Mouse (Mus musculus): Measurements from ENCODE around the gene Jarid2.

Jarid2 gene

DNA sequence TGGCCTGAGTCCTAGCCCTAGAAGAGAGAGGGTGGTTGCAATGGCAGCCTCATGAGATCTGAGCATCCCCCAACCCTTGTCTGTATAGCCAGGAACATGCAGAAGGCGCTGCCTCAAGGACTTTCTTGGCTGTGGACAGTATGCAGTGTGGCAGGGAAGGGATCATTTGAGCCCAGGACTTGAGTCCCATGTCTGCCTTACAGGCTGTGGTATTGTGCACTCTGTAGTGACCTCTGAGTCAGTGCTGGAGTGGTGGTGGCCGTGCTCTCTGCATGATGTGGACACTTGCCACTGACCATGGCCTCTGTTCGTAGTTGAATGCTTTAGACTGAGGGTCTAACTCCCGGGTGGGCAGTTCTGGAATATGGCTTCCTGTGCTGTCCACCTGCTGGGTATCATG lies 187.9 kb downstream of the Jarid2 start:
- DNase-seq (ENCODE audit: low spot score), result no peak

- no peak for DNase-seq (ENCODE audit: low spot score)
Observed at GRCm38 (mm10) chr13:44918269-44918668, 189.0 kb downstream of the Jarid2 start.

- DNase-seq (ENCODE audit: low spot score), result no peak
Observed at GRCm38 (mm10) chr13:44921095-44921494, 191.8 kb downstream of the Jarid2 start.

DNA sequence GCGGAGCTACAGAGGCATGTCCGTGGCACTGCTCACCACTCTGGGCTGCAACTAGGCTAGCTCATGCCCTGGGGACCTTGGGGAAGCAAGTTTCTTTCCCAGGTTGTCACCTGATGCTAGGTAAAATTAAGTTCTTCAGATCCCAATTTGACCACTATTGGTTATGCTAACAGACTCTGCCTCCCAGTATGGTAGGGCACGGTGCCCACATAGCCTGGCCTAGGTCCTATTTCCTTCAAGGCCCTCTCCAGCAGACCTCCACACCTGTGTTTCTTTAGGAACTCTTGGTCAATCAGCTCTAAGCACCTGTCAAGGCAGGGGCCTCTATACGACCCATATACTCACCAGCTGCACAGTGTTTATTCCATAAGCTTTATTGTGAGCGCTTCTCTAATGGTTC lies 192.4 kb downstream of the Jarid2 start:
- no peak for DNase-seq (ENCODE audit: low spot score)

DNA sequence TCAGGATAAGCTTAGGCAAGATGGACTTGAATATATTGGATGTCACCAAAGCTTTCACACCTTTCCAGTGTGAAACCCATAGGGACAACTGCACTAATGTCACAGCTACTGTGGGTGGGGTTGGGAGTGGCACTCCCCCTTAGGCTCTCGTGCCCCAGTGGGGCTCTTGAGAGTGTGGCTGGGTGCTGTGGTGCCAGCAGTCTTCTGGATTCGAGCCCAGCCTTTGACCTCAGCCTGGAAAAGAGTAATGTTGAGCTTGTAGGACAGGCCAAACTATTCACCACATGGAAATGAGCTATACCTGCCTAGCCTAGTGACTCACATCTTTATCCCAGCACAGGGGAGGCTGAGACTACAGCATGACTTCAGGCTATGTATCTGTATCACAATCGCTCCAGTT lies 194.8 kb downstream of the Jarid2 start:
- no peak for DNase-seq (ENCODE audit: low spot score)

DNA sequence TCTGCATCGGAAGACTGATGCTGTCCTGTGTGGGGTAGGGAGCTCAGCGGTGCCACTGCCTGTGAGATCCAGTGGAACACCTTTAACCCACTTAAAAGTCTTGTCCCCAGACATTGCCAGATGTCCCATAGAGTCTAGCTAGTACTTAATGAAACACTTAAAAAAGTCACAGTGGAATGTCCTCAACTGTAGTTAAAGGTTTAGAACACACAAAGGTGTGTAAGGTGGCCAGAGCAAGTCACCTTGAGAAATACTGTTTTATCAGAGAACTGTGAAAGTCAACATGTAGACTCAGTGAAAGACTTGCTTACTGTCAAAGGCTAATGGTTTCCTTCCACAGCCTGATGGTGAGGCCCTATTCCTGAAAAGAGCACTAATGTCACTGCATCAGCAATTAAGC lies 195.9 kb downstream of the Jarid2 start:
- no peak for DNase-seq (ENCODE audit: low spot score)

- no peak for DNase-seq (ENCODE audit: low spot score)
Observed at GRCm38 (mm10) chr13:44926311-44926710, 197.0 kb downstream of the Jarid2 start.

GRCm38 (mm10) chr13:44932307-44933264 lies 203.3 kb downstream of the Jarid2 start:
- DNase-seq (ENCODE audit: low spot score), result no peak

- no peak for DNase-seq (ENCODE audit: low spot score)
Observed at GRCm38 (mm10) chr13:44933575-44933974, 204.3 kb downstream of the Jarid2 start.

DNA sequence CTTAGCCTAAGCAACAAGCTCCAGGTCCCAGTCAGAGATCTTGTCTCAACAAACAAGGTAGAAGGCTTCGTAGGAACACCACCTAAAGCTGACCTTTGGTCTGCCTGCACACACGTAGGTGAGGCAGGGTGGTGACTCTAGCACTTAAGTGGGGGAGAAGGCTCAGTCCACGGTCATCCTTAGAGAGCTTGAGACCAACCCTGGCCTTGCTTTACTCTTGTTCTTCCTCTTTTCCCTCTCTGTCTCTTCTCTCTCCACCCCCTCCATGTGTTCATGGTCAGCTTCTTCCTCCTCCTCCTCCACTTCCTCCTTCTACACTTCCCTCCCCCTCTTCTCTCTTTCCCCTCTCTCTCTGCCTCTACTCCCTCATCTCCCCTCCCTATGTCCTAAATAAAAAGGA lies 208.4 kb downstream of the Jarid2 start:
- no peak for DNase-seq (ENCODE audit: low spot score)

DNA sequence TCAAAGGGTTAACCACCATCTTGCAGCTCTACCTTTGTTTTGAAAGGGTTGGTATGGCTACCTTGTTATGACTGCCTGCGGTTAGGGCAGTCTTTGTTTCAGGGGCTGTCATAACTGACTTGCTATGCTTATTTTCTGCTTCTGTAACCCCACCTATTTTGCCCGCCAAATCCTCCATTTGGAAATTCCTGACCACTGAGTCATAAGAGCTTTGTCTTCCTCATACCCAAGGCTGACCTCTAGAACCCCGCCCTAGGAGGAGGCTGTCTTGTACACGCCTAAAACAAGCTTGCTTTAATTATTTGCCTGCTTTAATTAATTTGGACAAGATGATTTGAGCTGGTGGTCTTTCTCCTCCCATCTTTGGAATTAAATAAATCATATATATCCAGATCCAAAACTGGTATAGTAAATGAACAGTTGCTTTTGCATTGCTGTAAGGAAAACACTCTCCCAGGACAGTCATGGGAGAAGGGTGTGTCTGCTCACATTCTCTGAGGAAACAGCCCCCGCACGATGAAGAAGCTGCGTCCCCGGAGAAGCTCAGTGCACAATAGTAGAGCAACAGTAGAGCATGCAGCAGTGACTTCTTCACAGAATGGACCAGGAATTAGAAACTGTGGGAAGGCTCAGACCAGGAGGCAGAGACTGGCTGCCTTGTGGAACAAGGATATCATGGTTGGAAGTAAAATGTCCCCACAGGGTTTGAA lies 210.2 kb downstream of the Jarid2 start:
- no peak for DNase-seq (ENCODE audit: low spot score)

- DNase-seq (ENCODE audit: low spot score), result no peak
Observed at GRCm38 (mm10) chr13:44943618-44944017, 214.3 kb downstream of the Jarid2 start.

DNA sequence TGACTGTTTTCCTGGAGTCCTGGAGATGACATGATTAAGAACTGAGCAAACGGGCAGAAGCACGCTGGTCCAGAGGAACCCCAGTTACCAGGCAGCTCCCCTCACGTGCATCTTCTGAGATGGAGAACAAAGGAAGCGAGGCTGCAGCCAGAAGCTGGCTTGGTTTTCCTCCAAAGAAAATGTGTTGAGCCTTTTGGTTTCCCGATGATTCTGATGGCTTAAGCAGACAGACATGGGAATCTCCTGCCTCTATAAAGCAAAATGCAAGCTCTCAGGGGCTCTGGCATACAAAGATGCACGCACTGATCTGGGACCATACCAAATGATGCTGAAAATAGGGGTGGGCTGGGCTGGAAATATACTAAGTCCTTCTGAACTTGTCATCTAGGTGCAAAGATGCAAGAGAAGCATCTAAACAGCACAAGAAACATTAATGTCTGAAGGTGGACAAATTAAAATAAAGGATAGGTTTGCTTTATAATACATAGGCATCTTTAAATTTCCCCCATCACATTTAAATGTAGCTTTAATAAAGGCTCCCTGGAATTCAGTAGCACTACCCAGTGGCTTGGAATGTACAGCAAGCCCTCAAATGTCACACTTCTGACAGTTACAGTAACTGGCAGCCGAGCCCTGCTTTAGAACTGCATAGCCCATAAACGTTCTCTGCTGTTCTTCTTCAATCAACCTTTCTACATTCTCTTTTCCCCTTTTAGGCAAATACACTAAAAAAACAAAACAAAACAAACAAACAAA lies 217.8 kb downstream of the Jarid2 start:
- peak; percentile 79 for DNase-seq (ENCODE audit: low spot score)

- DNase-seq (ENCODE audit: low spot score), result no peak
Observed at GRCm38 (mm10) chr13:44948320-44949250, 219.3 kb downstream of the Jarid2 start.

- peak; percentile 32 for DNase-seq (ENCODE audit: low spot score)
Observed at GRCm38 (mm10) chr13:44952393-44953086, 223.3 kb downstream of the Jarid2 start.

DNA sequence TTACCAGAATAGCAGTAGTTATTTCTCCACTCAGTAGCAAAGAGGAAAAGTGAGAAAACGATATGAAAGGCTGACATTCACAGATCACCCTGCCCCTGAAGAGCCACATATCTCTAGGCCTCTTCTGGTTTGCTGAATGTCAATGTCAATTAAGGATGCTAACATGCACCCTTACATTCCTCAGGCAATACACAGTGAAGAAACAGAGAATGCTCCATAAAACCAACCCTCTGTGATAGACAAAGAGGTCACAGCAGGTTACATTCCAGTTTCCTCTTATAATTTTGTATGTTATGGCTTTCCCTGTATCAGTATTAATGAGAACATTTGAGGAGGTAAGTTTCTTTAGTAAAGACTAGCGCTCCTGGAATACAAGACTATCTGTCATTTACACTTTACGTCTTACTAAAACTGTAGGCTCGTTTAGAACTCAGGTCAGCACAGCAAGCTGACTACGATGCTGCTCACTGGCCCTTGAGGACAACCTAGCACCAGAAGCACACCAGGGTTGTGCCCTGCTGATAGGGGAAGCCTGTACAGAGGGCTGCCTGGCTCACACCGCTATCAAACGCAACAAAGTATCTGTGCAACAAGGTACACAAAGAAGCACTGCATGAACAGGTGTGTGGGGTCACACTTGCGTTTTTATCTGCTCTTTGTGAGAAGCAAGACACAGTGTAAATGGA lies 224.4 kb downstream of the Jarid2 start:
- DNase-seq (ENCODE audit: low spot score), result peak; percentile 44

- DNase-seq (ENCODE audit: low spot score), result no peak
Observed at GRCm38 (mm10) chr13:44954232-44954568, 224.9 kb downstream of the Jarid2 start.

DNA sequence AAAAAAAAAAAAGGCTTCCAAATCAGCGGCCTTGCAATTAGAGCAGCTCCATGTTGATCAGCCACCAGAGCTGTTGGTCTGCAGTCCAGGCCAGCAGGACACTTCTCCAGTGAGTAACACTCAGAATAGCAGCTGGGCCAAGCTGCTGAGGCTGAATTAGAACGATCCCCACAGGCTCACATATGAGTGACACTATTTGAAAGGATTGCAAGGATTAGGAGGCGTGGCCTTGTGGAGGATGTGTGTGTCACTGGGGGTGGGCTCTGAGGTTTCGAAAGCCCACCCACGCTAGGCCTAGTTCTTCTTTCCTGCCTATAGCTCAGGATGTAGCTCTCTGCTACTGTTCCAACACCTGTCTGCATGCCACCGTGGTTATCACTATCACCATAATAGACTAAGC lies 226.5 kb downstream of the Jarid2 start:
- no peak for DNase-seq (ENCODE audit: low spot score)

GRCm38 (mm10) chr13:44957049-44957448 lies 227.8 kb downstream of the Jarid2 start:
- no peak for DNase-seq (ENCODE audit: low spot score)
